Mouse (Mus musculus) heart, postnatal 0 days (tissue): ENCODE data around the gene Otulin.

Source experiments
- CTCF ChIP-seq: IDR thresholded peaks from 2 replicates; pipeline ENCODE4 v1.5.1; 2016; ENCODE audit warnings: antibody characterized with exemption, control low read depth, low read depth
- EP300 ChIP-seq: IDR thresholded peaks from 2 replicates; pipeline ENCODE4 v1.6.1; 2016; ENCODE audit warnings: antibody characterized with exemption, low read depth

GRCm38 (mm10) chr15:27571179-27571578 lies 59.3 kb downstream of the Otulin start:
- TF ChIP-seq CTCF (no peak), EP300 (no peak)
